Mouse (Mus musculus): ENCODE data around the gene Emid1. TPM values are rescaled to one million over a fixed set of nuclear protein-coding genes. Genes with fewer than 3 reads are reported as not detected.
"Not testable (repeated sequence)": the region's sequence is repeated elsewhere in the genome, so short reads cannot be mapped to it uniquely, and the experiment has no call there.

Gene Emid1
- total RNA-seq, 2 experiments from 2014 or later: 16.2 to 31.4 TPM

DNA sequence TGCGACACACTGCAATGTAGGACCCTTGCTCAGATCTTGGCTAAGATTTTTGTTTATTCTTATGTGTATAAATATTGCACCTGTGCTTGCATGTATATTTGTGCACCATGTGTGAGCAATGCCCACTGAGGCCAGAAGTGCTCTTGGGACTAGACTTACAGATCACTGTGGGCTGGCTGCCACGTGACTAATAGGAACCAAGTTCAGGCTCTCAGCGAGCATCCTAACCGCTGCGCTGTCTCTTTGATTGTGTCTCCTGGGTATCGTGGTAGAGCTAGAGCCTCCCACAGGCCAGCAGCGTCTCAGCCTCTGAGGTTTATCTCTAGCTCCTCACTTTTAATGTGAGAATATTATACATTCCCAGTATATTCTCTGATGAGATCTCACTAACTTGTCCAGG lies 38.4 kb downstream of the Emid1 start:
- no peak for DNase-seq (ENCODE audit: low spot score in 2 of 2)

DNA sequence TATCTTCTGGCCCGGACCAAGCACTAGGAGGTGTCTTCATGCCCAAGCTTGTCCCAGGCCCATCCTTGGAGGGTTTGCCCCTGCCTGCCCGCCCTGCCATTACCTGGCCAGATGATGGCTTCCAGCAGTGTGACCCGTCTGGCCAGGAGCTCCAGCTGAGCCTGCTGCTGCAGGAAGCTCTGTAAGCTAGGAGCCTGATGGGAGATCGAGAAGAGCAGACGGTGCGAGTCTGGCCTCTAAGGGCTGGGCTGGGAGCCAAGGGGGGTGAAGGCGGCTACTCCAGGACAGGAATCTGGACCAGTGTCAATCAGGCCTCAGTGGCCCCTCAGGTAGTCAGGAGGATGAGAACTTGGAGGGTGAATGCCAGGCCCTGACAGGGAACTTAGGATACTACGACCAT lies 42.6 kb downstream of the Emid1 start:
- DNase-seq (ENCODE audit: low spot score in 2 of 2): no peak

DNA sequence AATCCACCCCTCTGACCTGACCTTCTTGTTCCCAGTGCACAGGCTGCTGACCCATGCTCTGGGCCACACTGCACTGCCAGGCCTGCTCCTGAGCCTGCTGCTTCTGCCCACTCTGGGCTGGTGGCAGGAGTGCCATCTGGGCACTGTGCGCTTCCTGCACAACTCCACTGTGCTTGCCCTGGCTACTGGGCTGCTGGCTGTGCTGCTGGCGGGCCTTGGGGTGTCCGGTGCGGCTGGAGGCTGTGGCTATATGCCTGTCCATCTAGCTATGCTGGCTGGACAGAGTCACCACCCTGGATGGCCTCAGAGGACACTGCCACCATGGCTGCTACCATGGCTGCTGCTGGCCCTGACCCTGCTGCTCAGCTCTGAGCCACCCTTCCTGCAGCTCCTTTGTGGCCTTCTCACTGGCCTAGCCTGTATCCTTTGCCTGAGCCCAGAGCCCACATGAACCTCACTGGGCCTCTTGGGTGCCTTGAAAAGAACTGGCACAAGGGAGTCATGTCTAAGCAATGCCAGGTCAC lies 48.0 kb downstream of the Emid1 start:
- DNase-seq (ENCODE audit: low spot score in 2 of 2): no peak

DNA sequence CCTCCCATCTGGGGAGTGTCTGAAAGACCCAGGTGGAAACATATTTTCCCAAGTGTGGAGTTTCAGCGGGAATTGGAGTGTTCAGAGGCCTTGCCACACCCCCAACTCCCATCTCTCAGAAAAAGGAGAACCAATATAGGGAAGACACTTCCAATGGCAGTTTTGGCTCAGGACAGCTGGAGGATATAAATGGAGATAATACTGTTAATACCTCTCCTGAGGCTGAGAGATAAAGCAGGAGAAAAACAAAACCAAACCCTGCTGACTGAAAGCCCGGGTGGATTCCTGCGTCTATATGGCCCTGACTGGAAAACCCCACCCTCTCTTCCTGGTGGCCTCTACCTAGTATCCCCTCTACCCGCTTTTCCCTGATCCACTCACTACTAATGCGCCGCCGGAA lies 49.7 kb downstream of the Emid1 start:
- DNase-seq (ENCODE audit: low spot score in 2 of 2): no peak

DNA sequence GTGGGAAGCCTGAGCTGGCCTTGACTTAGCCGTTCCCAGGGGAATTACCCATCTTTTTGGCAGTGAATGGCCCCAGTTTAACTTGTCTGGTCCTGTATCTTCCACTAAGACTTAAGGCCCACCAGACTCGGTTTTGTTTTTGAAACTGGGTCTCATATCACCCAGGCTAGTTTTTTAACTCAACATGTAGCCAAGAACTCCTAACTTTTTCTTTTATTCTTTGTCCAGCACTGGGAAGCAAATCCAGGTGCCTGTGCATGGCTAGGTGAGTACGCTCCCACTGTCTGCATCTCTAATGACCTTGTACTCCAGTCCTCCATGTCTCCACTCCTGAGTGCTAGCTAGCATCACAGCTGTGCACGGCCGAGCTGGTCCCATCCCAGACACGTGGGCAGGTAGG lies 50.4 kb downstream of the Emid1 start:
- DNase-seq (ENCODE audit: low spot score in 2 of 2): no peak

DNA sequence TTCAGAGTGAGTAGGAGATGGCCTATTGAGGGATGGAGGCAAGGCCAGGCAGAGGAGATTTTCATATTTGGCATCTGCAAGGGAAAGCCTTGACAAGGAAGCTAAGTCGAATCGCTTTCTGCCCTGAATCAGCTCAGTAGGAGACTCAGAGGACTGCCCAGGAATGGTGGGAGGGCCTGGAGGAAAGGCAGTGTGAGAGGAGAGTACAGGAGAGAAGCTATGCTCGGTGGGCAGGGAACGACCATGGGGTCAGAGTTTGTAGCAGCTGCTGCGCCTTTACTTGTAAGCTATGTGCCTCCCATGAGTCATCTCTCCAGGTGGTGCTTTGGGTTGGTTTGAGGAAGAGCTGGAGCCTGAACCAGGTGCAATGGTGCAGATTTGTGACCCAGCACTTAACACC lies 51.3 kb downstream of the Emid1 start:
- DNase-seq (ENCODE audit: low spot score in 2 of 2): no peak

DNA sequence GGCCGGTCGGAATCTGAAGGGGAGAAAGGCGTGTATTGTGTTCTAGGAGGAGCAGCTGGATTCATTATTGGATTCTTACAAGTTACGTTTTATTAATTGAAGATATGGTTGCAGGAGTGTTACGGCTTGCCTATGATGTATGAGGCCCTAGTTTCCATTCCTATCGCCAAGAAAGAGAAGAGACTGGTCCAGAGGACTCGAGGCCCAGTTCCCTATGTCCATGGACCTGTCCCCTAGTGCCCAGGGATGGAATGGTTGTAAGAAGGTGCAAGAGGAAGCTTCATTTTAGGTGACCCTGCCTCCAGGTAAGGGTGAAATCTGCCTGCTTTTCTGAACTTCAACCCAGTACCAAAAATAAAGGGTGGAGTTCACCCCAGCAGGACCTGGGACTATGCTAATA lies 51.8 kb downstream of the Emid1 start:
- no peak for DNase-seq (ENCODE audit: low spot score in 2 of 2)

DNA sequence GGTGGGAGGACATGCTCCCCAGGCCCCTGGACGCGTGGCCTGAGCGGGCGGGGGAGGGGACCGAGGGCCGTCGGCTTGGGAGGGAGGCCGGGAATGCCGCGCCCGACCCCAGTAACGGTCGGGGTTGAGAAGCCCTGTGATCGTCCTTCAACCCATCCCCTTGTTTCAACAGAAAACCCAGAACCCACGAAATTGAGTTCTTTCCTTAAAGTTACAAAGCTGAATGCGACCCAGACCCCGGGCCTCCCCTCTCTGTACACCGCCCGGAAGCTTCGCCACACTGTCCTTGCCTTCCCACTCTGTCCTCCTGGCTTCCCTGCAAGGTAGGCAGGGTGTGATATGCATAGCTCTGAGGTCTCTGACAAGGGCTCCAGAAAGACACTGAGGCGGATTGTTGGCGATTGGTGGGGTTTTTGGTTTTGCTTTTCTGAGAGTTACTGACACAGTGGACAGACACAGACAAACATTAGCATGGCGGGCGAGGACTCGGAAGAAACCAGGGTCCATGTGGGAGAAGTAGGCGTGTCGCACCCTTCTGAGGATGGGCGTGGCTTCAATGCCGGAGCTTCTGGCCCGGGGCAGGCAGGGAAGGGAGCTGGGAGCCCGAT lies 52.4 kb downstream of the Emid1 start:
- peak; percentile 44 to 76 for DNase-seq (ENCODE audit: low spot score in 2 of 2)

DNA sequence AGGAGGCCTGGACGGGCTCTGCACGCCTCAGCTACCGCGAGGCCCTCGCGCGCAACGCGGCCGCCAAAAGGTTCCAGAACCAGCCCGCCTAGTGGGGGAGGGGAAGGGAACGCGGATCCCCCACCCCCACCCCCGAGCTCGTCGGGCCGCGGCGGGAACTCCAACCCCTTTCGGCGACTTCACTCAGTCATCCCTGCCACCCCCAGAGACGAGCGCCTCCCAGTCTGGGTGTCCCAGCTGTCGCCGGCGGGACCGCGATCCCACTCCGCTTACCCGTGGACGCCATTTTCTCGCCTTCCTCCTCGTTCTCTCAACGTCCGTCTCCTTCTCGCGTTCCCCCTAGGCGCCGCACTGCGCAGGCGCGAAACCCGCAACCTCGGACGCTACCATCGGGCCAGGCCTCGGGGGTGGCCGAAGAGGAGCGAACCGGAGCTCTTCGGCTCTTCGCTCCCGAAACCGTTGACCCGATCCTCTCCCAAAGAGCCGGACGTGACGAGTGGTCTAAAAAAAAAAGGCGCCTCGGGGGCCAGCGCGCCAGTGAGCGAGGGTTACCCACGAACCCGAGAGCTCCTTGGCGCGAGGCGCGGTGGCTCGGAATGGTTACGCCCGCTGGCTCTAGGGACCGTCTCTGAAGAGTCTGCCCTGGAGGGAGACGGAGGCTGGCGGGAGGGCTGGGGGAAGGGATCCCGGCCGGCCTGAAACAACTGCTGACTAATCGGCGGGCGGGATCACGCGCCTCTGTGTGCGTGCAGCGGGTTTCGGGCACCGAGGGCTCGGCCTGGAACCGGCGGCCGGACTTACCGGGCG lies 53.1 kb downstream of the Emid1 start, which contains the start of the genes Rhbdd3 and Ewsr1:
Rhbdd3 (plus strand) TSS at position 191 of the 807 bp plus-strand sequence.
Ewsr1 (minus strand) TSS at position 531 of the 807 bp plus-strand sequence.
- DNase-seq (ENCODE audit: low spot score in 2 of 2): peak; percentile 98 to 99

DNA sequence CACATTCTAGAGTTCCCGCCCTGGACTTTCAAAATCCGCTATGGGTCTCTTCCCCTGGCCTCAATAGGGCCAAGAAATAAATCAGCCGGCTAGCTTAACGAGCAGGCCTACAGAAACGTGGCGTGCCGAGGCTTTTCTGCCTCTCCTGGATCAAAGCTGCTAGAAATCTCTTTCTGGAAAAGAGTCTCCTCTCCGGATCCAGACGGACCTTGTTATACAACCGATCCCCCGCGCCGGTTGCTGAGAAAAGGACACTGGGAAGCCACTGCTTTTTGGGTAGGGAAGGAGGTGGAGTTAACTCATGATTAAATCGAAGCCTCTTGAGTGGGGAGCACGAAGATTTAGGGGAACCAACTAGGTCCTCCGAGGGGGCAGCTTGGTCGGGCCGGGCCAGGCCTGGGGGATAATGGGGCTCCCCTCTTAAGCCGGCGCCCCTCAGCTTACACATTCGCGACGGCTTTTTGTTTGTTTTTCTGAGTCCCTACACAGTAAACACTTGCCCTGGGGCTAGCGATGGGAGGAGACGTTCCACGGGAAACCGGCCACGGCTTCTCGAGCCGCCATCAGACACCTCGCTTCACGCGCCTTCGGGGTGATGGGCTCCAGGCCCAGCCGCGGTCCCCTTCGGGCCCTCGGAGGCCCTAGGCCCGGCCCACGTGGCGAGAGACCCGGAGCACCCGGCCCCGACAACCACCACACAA lies 53.9 kb downstream of the Emid1 start:
- DNase-seq (ENCODE audit: low spot score in 2 of 2): no peak

DNA sequence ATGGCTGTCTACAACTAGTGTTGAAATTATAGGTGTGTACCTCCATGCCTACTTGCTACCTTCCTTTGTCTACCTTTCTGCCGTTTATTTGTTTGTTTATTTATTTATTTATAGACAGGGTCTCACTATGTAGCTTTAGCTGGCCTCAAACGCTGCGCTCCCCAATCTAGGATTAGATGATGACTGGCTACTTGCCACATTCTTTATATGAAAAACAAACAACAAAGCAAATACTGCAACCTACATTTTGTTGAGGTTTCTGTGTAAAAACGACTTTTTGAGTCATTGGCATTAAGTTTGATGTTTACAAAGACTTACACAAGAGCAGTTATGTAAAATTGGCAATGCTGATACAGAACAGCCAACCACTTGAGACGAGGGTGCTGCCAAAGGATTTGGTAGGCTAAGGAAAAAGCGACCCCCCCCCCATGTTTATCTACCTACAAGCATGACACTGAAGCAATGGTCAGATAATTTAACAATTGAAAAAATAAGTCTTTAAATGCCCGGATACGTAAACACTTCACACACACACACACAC lies 55.5 kb downstream of the Emid1 start:
- no peak for DNase-seq (ENCODE audit: low spot score in 2 of 2)

DNA sequence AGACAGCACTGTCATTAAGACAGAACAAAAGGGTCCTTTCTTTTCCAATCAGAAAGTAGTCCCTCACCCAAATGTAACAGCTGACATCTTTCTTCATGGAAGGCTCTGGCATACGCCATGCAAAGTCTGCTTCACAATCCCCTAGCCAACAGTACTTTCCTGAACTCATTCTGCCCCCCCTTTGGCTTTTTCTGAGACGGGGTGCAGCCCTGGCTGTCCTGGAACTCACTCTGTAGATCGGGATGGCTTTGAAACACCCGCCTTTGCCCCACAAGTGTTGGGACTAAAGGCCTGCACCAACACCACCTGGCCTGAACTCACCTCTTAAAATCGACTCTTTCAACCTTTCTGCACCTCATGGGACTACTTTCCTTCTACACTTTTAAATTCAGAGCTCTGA lies 56.2 kb downstream of the Emid1 start:
- DNase-seq (ENCODE audit: low spot score in 2 of 2): no peak

DNA sequence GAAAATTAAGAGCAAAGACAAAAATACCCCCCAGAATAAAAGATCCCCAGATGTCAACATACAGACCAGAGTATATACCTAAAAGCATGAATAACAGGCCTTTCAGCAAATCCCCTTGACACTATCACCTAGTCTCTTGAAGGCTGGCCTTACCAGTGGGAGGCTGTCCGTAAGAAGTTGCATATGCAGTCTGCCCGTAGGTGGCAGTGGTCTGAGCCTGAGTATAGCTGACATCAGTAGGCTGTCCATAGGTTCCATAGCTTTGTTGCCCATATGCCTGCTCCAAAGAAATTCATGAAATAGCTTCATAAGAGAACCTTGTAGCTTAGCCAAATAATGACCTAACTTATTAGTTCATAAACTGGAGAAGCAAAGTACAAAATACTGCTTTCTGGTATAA lies 60.4 kb downstream of the Emid1 start:
- DNase-seq (ENCODE audit: low spot score in 2 of 2): no peak

DNA sequence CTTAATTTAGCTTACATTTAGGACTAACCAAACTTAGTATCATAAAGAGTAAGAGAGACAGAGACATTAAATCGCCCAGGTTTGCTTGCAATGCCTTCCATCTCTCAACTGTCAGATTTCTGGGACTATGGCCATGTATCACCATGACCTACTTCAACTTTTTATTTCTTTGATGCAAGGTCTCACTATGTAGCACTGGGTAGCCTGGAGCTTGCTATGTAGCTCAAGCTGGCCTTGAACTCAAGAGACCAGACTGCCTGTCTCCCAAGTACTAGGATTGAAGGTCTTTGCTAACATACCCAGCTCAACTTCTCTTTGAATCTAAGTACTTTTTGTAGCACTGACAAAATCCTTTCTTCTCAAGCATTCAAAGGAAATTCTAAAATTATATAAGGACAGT lies 62.9 kb downstream of the Emid1 start:
- DNase-seq (ENCODE audit: low spot score in 2 of 2): no peak

DNA sequence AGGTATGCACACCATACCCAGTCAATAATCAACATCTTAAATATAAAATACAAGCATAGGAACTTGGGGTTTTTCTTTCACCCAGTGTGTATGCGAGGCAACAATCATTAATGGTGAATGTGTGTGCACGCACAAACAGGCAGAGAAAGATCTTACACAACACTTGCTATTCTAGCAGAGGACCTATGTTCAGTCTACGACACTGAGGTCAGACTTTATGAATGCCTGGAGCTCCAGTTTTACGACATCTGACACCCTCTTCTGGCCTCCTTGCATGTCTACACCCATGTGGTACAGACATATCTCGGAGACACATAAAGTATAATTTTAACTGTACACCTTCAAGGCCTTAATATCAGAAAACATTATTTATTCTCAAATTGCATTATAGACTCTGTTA lies 75.2 kb downstream of the Emid1 start:
- not testable (repeated sequence) for DNase-seq (ENCODE audit: low spot score in 2 of 2)

DNA sequence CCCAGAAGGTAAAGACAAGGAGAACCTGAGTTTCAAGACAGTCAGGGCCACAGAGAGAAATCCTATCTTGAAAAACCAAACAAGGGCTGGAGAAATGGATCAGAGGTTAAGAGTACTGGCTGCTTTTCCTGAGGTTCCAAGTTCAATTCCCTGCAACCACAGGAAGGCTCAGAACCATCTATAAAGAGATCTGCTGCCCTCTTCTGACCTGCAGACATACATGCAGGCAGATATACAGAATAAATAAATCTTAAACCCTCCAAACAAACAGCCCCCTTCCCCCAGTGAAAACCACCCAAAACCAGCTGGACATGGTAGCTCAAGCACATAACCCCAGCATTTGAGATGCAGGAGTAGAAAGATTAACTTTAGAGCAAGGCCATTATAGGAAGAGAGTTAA lies 76.3 kb downstream of the Emid1 start:
- no peak for DNase-seq (ENCODE audit: low spot score in 2 of 2)

DNA sequence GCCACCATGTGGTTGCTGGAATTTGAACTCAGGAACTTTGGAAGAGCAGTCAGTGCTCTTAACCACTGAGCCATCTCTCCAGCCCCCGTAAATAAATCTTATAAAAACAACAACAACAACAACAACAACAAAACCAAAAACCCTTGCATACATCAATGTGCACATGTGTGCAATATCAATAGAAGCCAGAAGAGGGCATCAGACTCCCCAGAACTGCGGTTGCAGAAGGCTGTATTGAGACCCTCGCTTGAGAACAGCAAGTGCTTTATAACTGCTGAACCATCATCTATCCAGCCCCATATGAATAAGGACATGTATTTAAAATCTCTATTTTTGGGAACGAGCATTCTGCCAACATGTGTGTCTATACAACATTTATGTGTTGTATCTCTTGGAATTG lies 77.2 kb downstream of the Emid1 start:
- DNase-seq (ENCODE audit: low spot score in 2 of 2): no peak

DNA sequence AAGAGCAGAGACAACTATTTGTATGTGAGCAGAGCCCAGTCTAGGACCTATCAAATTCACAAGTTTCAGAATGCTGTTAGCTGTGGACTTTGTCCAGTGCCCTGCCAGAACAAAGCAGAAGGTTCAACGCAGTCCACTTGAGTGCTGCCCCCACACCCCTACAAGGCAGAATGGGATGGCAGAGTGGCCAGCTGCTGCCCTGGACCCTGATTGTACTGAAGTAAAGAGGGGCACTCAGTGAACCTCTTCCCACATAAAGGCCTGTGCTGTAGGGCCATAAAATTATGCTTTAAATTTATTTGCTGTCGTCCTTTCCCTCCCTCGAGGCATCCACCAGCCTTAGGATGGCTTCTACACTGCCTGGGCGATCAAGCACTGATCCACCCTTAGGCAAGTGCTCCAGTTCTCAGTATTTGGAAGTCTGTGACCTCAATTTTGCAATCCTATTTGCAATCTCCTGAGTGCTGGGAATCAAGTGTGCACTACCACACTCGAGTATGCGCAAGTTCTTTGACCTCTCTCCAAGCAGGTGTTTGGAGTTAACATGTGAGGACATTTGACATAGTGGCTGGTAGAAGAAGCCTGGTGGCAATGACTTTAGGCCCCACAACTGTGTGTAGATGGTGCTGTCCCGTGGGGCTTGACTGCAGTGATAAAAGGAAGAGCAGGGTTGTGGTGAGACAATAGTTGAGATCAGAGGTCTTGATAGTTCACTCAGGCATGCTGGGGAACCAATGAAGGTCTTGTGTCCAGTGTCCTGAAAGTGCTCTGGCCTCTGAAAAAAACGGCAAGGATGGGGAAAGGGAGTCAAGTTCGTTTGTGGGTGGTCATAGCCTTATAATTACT lies 83.7 kb downstream of the Emid1 start:
- no peak for DNase-seq (ENCODE audit: low spot score in 2 of 2)

DNA sequence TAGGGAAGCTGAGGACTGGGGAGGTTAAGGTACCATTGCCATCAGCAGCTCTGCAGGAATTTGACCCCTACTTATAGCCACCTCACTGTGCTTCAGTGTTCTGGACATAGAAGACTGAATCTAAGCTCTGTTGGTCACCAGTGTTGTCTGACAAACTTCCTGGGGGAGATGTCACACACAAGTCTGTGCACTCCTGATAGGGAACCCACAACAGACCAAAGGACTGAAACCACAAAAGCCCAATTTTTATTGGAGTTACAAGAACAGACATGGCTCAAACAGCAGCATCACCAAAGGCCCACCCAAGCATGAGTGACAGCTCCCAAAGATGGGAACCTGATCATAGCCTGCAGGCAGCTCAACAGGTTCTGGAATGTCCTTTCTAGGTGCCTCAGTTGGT lies 85.0 kb downstream of the Emid1 start:
- no peak for DNase-seq (ENCODE audit: low spot score in 2 of 2)

DNA sequence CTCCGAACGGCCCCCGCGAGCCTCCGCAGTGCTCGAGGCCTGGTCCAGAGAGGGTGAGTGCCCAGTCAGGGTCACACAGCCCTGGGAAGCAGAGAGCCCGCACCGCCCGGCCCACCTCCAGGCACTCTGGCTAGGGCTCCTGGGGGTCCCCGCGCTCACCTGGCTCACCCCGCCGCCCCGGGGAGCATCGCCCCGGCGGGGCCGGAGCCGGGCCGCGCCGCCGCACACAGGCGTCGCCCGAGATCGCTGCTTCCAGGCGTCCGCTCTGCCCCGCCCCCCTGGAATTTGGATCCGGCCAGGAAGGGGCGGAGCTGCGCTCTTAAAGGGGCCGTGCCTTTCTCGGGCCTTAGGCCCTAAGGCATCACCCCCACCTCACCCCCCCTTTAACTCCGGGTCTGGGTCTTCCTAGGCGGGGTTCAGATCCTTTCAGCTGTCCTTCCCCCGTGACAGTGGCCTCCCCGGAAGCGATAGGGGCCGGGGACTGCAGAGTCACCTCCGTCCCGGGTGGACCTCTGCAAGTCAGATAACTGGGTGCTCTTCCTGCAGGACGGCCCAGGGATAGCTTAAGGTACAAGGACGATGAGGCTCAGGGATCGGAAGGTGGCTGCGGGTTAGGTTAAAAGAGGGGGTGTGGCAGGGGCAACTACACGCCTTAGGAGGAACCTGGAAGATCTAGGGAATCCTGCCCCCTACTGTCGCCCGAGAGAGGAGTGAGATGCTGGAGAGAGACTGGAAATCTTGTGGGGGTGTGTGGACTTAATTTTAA lies 86.8 kb downstream of the Emid1 start, which contains the start of gene Gas2l1:
Gas2l1 (minus strand) TSS at position 272 of the 766 bp plus-strand sequence.
- peak; percentile 66 to 80 for DNase-seq (ENCODE audit: low spot score in 2 of 2)

Measured in adrenal gland, postnatal 4 days (tissue).